7 mouse cellular contexts compared by ENCODE assay signal in genomic region chr17:55702161-55702820, GRCm38 (mm10). TPM values are rescaled to one million over a fixed set of nuclear protein-coding genes. Genes with fewer than 3 reads are reported as not detected.
DNase-seq lines count a peak whose midpoint lies in the region; ATAC-seq and TF ChIP-seq lines count a peak whose summit lies in the region.

No protein-coding gene starts in this region.

- WGBS in cerebellum, adult 2 months = 61% methylated on average over 3 of the region's 3 CpGs
- 64% methylated on average over 3 of the region's 3 CpGs for WGBS in midbrain, embryonic 13.5 days

- no peak overlapping the region for H3K4me2 ChIP-seq in midbrain, embryonic 13.5 days (replicated peaks)

- H3K9ac ChIP-seq in midbrain, embryonic 13.5 days (replicated peaks) = no peak overlapping the region

- no peaks in the 10 kb centered on the region for H3K27me3 ChIP-seq in cerebellum, adult 2 months (ENCODE audit: control insufficient read depth, insufficient read depth, low read length)
- H3K27me3 ChIP-seq in midbrain, embryonic 13.5 days = no peaks in the 10 kb centered on the region

- H3K9me3 ChIP-seq in midbrain, embryonic 13.5 days = no peaks in the 10 kb centered on the region

- ATAC-seq in midbrain, embryonic 13.5 days = peak; percentile 66; the same call in 1 of the 2 replicates

- DNase-seq in T-cell, adult 2 months (ENCODE audit: low spot score) = peak; percentile 70
- DNase-seq in cerebellum, adult 2 months = peak; percentile 48 to 67
- peak; percentile 81 for DNase-seq in forelimb bud, embryonic 11.5 days (ENCODE audit: low read depth, low spot score)
- DNase-seq in induced T-regulatory cell, adult 2 months (ENCODE audit: low read depth) = peak; percentile 90
- DNase-seq in left cerebral cortex, postnatal 10 days (ENCODE audit: extremely low spot score in 1 of 2, low spot score in 2 of 2) = peak; percentile 57 to 82
- peak; percentile 62 for DNase-seq in spleen, adult 12 weeks (ENCODE audit: low spot score)

- H3K36me3 ChIP-seq in midbrain, embryonic 13.5 days = peaks cover 26% of the 10 kb centered on the region

- peak; percentile 57; the same call in 1 of the 2 replicates for TF ChIP-seq CTCF in cerebellum, adult 2 months (IDR thresholded peaks at IDR 0.05; ENCODE audit: borderline replicate concordance, insufficient read depth, low read depth, low read length)

- H3K4me1 ChIP-seq in cerebellum, adult 2 months (ENCODE audit: control insufficient read depth, insufficient read depth, low read length) = no peaks in the 10 kb centered on the region
- H3K4me1 ChIP-seq in midbrain, embryonic 13.5 days (replicated peaks) = no peaks in the 10 kb centered on the region

- no peak overlapping the region for H3K27ac ChIP-seq in cerebellum, adult 2 months (ENCODE audit: insufficient read depth, low read length)
- H3K27ac ChIP-seq in midbrain, embryonic 13.5 days = no peak overlapping the region

- TF ChIP-seq POLR2A in cerebellum, adult 2 months (IDR thresholded peaks at IDR 0.05; ENCODE audit: borderline replicate concordance, insufficient read depth, low read length) = no peak

- H3K4me3 ChIP-seq in cerebellum, adult 2 months (replicated peaks; ENCODE audit: insufficient read depth, low read depth, low read length) = no peak overlapping the region
- no peak overlapping the region for H3K4me3 ChIP-seq in midbrain, embryonic 13.5 days (replicated peaks)

- intact Hi-C loops in left cerebral cortex, postnatal 10 days (cut with DNase I) = loop anchor here (5.0 to 10.0 kb wide), 2 partner anchors 183 to 255 kb away; partner anchors contain the start of gene Yju2

RNA-seq across cellular contexts. Expression of gene Pot1b, which starts 10.1 kb away (rescaled TPM):
- 7.1 and 7.4 TPM in 2 replicates for polyA plus RNA-seq in cerebellum, adult 2 months (2012; rRNA removed)
- total RNA-seq in left cerebral cortex, postnatal 10 days (2021) = 1 to 10 TPM; 6.2 to 7.1 TPM
- 10.7 and 13.6 TPM in 2 replicates for polyA plus RNA-seq in midbrain, embryonic 13.5 days (2015; fragmentation: Nextera tagmentation; extraction: Ambion mirVana)

RNA-seq across cellular contexts. Expression of gene Adgre4, which starts 47.5 kb away (rescaled TPM):
- 0.10 TPM in 1 of 2 replicates, not detected in the other for polyA plus RNA-seq in cerebellum, adult 2 months (2012; rRNA removed)
- total RNA-seq in left cerebral cortex, postnatal 10 days (2021) = not detected
- polyA plus RNA-seq in midbrain, embryonic 13.5 days (2015; fragmentation: Nextera tagmentation; extraction: Ambion mirVana) = 0.10 and 0.17 TPM in 2 replicates
